Mouse (Mus musculus): Measurements from ENCODE around the gene Ppef2.

Ppef2 gene

GRCm38 (mm10) chr5:92195716-92196115 lies 60.4 kb downstream of the Ppef2 start:
- DNase-seq (ENCODE audit: inconsistent ontology term): peak; percentile 21

- no peak for DNase-seq (ENCODE audit: inconsistent ontology term)
Measured at GRCm38 (mm10) chr5:92188881-92189483, 67.1 kb downstream of the Ppef2 start.

- no peak for DNase-seq (ENCODE audit: inconsistent ontology term)
Measured at GRCm38 (mm10) chr5:92183071-92183830, 72.8 kb downstream of the Ppef2 start.
